9 mouse cellular contexts compared by ENCODE assay signal in the genomic region with DNA sequence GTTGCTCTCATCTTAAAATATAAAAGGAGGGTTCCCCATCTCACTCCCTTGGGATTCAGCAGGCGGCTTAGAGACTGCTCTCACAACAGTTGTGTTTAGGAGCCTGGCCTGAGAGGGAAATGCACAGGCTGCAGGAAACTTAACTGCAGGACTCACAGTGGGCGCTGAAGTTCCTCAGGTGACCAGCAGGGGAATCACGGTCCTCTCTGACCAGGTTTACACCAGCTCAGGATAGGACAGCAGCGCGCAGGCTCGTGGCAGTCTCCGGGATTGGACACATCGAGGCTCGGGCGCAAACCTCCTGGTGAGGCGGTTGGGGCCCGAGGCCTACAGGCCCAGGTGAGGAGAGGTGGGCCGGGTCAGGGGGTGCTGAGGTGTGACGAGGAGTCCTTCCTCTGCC. TPM values are rescaled to one million over a fixed set of nuclear protein-coding genes. Genes with fewer than 3 reads are reported as not detected.
A peak's percentile ranks its signal among the peaks of the same experiment; 100 is the strongest.
DNase-seq lines count a peak whose midpoint lies in the region; ATAC-seq and TF ChIP-seq lines count a peak whose summit lies in the region.
"Had no signal": no experiment of that assay in that cellular context is flagged by ENCODE, and none has a peak within 500 bp of the region (broad histone marks: within the 10 kb centered on the region; RNA-seq: fewer than 3 reads in every experiment).

A gene (plus strand): TSS at position 257 of the 400 bp plus-strand sequence.

- in situ Hi-C loops in ES-E14 (cut with MboI; ENCODE audit: low sequenced_read_pairs in 2 of 2, unreplicated experiment in 2 of 2) = no loop called here

- no peaks in the 10 kb centered on the region for H3K9me3 ChIP-seq in intestine, postnatal 0 days (ENCODE audit: control insufficient read depth)
- H3K9me3 ChIP-seq in intestine, embryonic 16.5 days (ENCODE audit: control insufficient read depth, low read length) = no peaks in the 10 kb centered on the region
- H3K9me3 ChIP-seq in ES-E14 (ENCODE audit: control insufficient read depth, insufficient read depth, low read depth, low read length) = no peaks in the 10 kb centered on the region

- no peaks in the 10 kb centered on the region for H3K36me3 ChIP-seq in intestine, postnatal 0 days (ENCODE audit: control insufficient read depth, insufficient read depth)
- H3K36me3 ChIP-seq in intestine, embryonic 16.5 days (ENCODE audit: control insufficient read depth, insufficient read depth, low read length) = no peaks in the 10 kb centered on the region
- no peaks in the 10 kb centered on the region for H3K36me3 ChIP-seq in ES-E14 (ENCODE audit: control insufficient read depth, insufficient read depth, low read length, poor library complexity, severe bottlenecking)
- H3K36me3 ChIP-seq: heart, embryonic 13.5 days had no signal

- ATAC-seq in intestine, postnatal 0 days = no peak
- no peak for ATAC-seq in intestine, embryonic 16.5 days

- no peak within 1 kb of the TSS for H3K27ac ChIP-seq in intestine, postnatal 0 days (ENCODE audit: low read depth, low read length)
- H3K27ac ChIP-seq in intestine, embryonic 16.5 days (ENCODE audit: low read length) = no peak within 1 kb of the TSS
- no peak within 1 kb of the TSS for H3K27ac ChIP-seq in ES-E14 (ENCODE audit: insufficient read depth, low read depth, low read length, poor library complexity, severe bottlenecking)
- H3K27ac ChIP-seq: heart, embryonic 13.5 days had no signal

- H3K4me1 ChIP-seq in intestine, postnatal 0 days (replicated peaks; ENCODE audit: control insufficient read depth, insufficient read depth, low read length) = no peaks in the 10 kb centered on the region
- no peaks in the 10 kb centered on the region for H3K4me1 ChIP-seq in intestine, embryonic 16.5 days (ENCODE audit: control insufficient read depth, insufficient read depth, low read length)
- no peaks in the 10 kb centered on the region for H3K4me1 ChIP-seq in ES-E14 (ENCODE audit: control insufficient read depth in 2 of 2, insufficient read depth in 2 of 2, low read length in 2 of 2, poor library complexity in 1 of 2)
- H3K4me1 ChIP-seq: heart, embryonic 13.5 days had no signal

- no peak within 1 kb of the TSS for H3K9ac ChIP-seq in intestine, postnatal 0 days (ENCODE audit: low read depth, low read length)
- no peak within 1 kb of the TSS for H3K9ac ChIP-seq in intestine, embryonic 16.5 days (ENCODE audit: low read depth, low read length)
- H3K9ac ChIP-seq in ES-E14 (ENCODE audit: insufficient read depth, low read depth, low read length, poor library complexity, severe bottlenecking) = peak within 1 kb of the TSS; percentile 27; the same call in 1 of the 2 replicates
- H3K9ac ChIP-seq: heart, embryonic 13.5 days had no signal

- peak; percentile 52 for TF ChIP-seq CTCF in intestine, postnatal 0 days (IDR thresholded peaks at IDR 0.05; ENCODE audit: low read depth)

- no peak within 1 kb of the TSS for H3K4me3 ChIP-seq in intestine, postnatal 0 days (ENCODE audit: low read depth, low read length)
- H3K4me3 ChIP-seq in intestine, embryonic 16.5 days (ENCODE audit: low read length) = no peak within 1 kb of the TSS
- peak within 1 kb of the TSS; percentile 13 to 43; a peak in 3 of 4 replicates for H3K4me3 ChIP-seq in ES-E14 (ENCODE audit: insufficient read depth in 1 of 2, low read depth in 1 of 2, low read length in 2 of 2, poor library complexity in 1 of 2, severe bottlenecking in 1 of 2)
- H3K4me3 ChIP-seq: heart, embryonic 13.5 days had no signal

- no peak within 1 kb of the TSS for H3K4me2 ChIP-seq in intestine, postnatal 0 days (replicated peaks; ENCODE audit: low read depth)
- no peak within 1 kb of the TSS for H3K4me2 ChIP-seq in intestine, embryonic 16.5 days (ENCODE audit: low read depth, low read length)
- H3K4me2 ChIP-seq: heart, embryonic 13.5 days had no signal

- WGBS in intestine, postnatal 0 days = 77% methylated on average over 14 of the region's 14 CpGs
- WGBS in intestine, embryonic 16.5 days = 69% methylated on average over 14 of the region's 14 CpGs

- peak; percentile 34 for DNase-seq in A20 (ENCODE audit: low read depth, low spot score)
- DNase-seq in ES-E14 (ENCODE audit: low read depth, low spot score) = peak; percentile 62
- DNase-seq in kidney, postnatal 14 days = peak; percentile 3
- no peak for DNase-seq in MN1 (ENCODE audit: low spot score)
- DNase-seq in right cerebral cortex, adult 2 months (ENCODE audit: low spot score in 2 of 2) = no peak

- no peaks in the 10 kb centered on the region for H3K27me3 ChIP-seq in intestine, postnatal 0 days (replicated peaks; ENCODE audit: control insufficient read depth, insufficient read depth, low read length)
- no peaks in the 10 kb centered on the region for H3K27me3 ChIP-seq in intestine, embryonic 16.5 days (replicated peaks; ENCODE audit: control insufficient read depth, insufficient read depth, low read length)
- H3K27me3 ChIP-seq: heart, embryonic 13.5 days had no signal

TF ChIP-seq in ES-E14, 5 proteins besides CTCF, POLR2A, EP300 and RAD21:
- TF ChIP-seq CHD2 (IDR thresholded peaks at IDR 0.05; ENCODE audit: low read depth, low read length) (no peak), MAFK (IDR thresholded peaks at IDR 0.05; ENCODE audit: insufficient read depth, low read depth, low read length) (no peak), ZNF384 (IDR thresholded peaks at IDR 0.05; ENCODE audit: low read depth, low read length) (no peak), ZC3H11A (IDR thresholded peaks at IDR 0.05; ENCODE audit: borderline replicate concordance, low read depth, low read length) (0 out of 2 replicates have a peak, but pooled peaks have one; percentile 9)

RNA-seq across cellular contexts. Expression of the gene that starts here (rescaled TPM):
- polyA plus RNA-seq in intestine, postnatal 0 days (2015; fragmentation: Nextera tagmentation; extraction: Ambion mirVana) = 0.04 TPM in 2 replicates
- polyA plus RNA-seq in intestine, embryonic 16.5 days (2015; fragmentation: Nextera tagmentation; extraction: Ambion mirVana) = 0.09 TPM in 1 of 2 replicates, not detected in the other
- 0.37 and 0.54 TPM in 2 replicates for total RNA-seq in ES-E14 (2012; rRNA removed)
- polyA plus RNA-seq: heart, embryonic 13.5 days; small intestine, adult 2 months had no signal

Comparison
In these comparisons a context has a peak if more than half of its experiments do, and no peak if none do; other contexts are left out.
1. Peak in DNase-seq, H3K4me3 ChIP-seq and H3K9ac ChIP-seq in ES-E14; RNA of the gene not detected or under 1 TPM.
2. DNase-seq: peak in A20 (single experiment) and kidney, postnatal 14 days (single experiment); none in MN1 (single experiment) and right cerebral cortex, adult 2 months (0 of 2).